Mouse (Mus musculus) limb, embryonic 11.5 days (tissue): ENCODE measurements at regions not wholly inside any gene's neighbourhood (a gene's known extent, or its start where the extent isn't known, plus 50 kb on each side); places are given as distances from the start of the nearest gene placed in this dataset.

Experiments
- ATAC-seq: fragments of 200-750 bp; cut with Nextera tagmentation; 2 replicates; pipeline ENCODE4 v1.8.0; 2017; ENCODE audit warnings: low read depth; ENCODE audit not compliant: insufficient number of reproducible peaks, low FRiP score, low TSS enrichment
- DNase-seq: peaks from one replicate; pipeline ENCODE4 v3.0.0-alpha.2; 2015; ENCODE audit warnings: low spot score
- H3K27ac ChIP-seq: fragments of 300-500 bp; sonication (generic); replicated peaks from 2 replicates; pipeline ENCODE4 v1.5.1; 2014; ENCODE audit warnings: low read depth, mild to moderate bottlenecking, low read length
- H3K27me3 ChIP-seq: fragments of 300-500 bp; sonication (generic); 2 replicates; pipeline ENCODE4 v1.6.1; 2014; ENCODE audit warnings: mild to moderate bottlenecking, low read length, mixed read lengths; ENCODE audit not compliant: control insufficient read depth, insufficient read depth
- H3K36me3 ChIP-seq: fragments of 300-500 bp; sonication (generic); 2 replicates; pipeline ENCODE4 v1.6.1; 2014; ENCODE audit warnings: mild to moderate bottlenecking, low read length, moderate library complexity, mixed read lengths; ENCODE audit not compliant: control insufficient read depth, insufficient read depth
- H3K4me1 ChIP-seq: fragments of 300-500 bp; sonication (generic); 2 replicates; pipeline ENCODE4 v1.6.1; 2014; ENCODE audit warnings: low read length, mixed read lengths; ENCODE audit not compliant: control insufficient read depth, insufficient read depth
- H3K4me2 ChIP-seq: fragments of 300-500 bp; sonication (generic); 2 replicates; pipeline ENCODE4 v1.6.1; 2014; ENCODE audit warnings: low read depth, mild to moderate bottlenecking, moderate library complexity; ENCODE audit not compliant: severe bottlenecking
- H3K4me3 ChIP-seq: fragments of 300-500 bp; sonication (generic); 2 replicates; pipeline ENCODE4 v1.5.1; 2014; ENCODE audit warnings: low read depth, low read length
- H3K9ac ChIP-seq: fragments of 300-500 bp; sonication (generic); 2 replicates; pipeline ENCODE4 v1.6.1; 2014; ENCODE audit warnings: mild to moderate bottlenecking, low read length
- H3K9me3 ChIP-seq: fragments of 300-500 bp; sonication (generic); 2 replicates; pipeline ENCODE4 v1.6.1; 2016; ENCODE audit warnings: low read length; ENCODE audit not compliant: control insufficient read depth
- WGBS: fragments of 180-500 bp; shearing (Covaris S2); extraction: QIAGEN DNeasy Blood & Tissue Kit; methylation state at CpG from one replicate; pipeline ENCODE4 v1.1.7; 2014; 5-methylcytosine and 5-hydroxymethylcytosine counted together

DNA sequence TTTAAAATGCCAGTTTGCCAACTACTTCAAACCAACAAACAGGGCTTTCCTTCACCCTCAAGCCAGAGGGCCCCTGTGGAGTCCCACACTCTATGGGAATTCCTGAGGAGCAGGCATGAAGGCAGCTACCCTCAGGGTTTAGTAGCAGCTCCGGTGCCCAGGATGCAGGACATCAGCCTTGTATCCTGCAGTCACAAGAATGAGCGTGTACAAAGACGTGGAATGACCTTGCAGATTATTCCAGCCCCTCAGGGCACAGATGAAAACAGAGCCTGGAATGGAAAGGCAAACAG, 143.2 kb upstream of the Car8 start:
- no peak for ATAC-seq
- no peak overlapping the region for H3K9ac ChIP-seq
- H3K4me3 ChIP-seq: no peak overlapping the region
- H3K27me3 ChIP-seq: no peaks in the 10 kb centered on the region
- no peaks in the 10 kb centered on the region for H3K36me3 ChIP-seq
- no peaks in the 10 kb centered on the region for H3K9me3 ChIP-seq
- H3K4me1 ChIP-seq: no peaks in the 10 kb centered on the region
- WGBS: 74% methylated on average over 3 of the region's 3 CpGs
- H3K4me2 ChIP-seq: no peak overlapping the region
- no peak overlapping the region for H3K27ac ChIP-seq
- DNase-seq: no peak

DNA sequence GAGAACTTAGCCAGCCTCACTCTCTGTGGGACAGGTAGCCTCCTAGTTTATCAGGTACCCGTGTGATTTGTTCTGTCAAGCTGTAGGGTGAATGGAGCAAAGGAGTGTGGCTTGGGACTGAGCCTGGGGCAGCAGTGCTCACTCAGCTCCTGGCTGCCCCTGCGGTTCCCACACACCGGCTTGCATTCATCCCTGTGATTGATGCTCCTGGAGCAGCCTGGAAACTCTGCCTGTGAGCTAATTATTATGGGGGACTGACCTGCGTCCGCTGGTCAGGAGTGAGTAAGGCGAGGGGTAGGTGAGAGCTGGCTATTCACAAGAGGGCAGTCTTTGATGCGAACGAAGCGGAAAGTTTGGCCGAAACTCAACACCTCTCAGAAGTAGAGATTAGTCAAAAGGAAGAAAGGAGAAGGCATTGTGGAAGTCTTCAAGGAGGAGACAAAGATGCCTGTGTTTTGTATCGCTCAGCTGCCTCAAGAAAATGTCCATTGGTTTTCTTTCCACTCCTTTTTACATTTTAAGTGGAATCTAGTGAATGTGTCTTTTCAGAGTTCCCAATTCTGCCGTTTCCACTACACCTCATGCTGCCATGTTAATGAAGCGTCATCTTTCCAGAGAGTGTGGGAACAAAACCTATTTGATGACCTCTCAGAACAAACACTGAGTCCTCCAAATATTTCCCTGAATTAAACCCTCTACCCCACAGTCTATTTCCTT, 142.7 kb upstream of the Car8 start:
- H3K36me3 ChIP-seq: no peaks in the 10 kb centered on the region
- H3K4me1 ChIP-seq: no peaks in the 10 kb centered on the region
- no peaks in the 10 kb centered on the region for H3K27me3 ChIP-seq
- no peak overlapping the region for H3K4me2 ChIP-seq
- no peak overlapping the region for H3K9ac ChIP-seq
- H3K27ac ChIP-seq: no peak overlapping the region
- no peaks in the 10 kb centered on the region for H3K9me3 ChIP-seq
- ATAC-seq (no peak), DNase-seq (peak; percentile 23)
- 33% methylated on average over 13 of the region's 13 CpGs for WGBS
- H3K4me3 ChIP-seq: no peak overlapping the region

DNA sequence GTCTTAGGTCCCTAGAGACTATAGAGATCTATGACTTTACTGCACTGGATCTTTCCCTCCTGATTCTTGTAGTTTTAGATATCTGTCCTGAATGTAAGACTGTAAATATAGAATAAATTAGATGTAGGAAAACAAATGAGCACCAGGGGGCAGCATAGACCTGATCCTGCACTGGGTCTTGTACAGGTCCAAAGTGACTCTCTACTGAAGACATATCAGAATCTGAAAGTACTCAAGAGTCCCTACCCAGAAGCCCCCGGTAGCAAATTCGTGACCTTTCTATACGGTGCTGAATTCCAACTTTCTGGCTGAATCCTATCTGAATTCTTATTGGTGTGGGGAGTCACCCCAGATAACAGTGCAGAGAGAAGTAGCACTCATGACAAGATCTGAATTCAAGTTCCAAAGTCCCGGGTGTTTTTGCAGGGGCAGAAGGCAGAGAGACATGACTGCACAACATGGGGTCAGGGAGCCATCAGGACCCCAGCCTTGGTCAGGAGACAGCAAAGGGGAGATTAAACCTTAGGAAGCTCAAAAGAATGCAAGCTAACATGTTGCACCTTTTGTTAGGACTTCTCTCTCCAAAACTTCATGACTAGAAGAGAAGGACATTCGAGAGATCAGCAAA, 142.0 kb upstream of the Car8 start:
- WGBS: 60% methylated on average over 5 of the region's 5 CpGs
- DNase-seq (peak; percentile 70), ATAC-seq (no peak)
- no peaks in the 10 kb centered on the region for H3K4me1 ChIP-seq
- no peaks in the 10 kb centered on the region for H3K27me3 ChIP-seq
- no peak overlapping the region for H3K4me2 ChIP-seq
- no peak overlapping the region for H3K9ac ChIP-seq
- no peak overlapping the region for H3K4me3 ChIP-seq
- H3K36me3 ChIP-seq: no peaks in the 10 kb centered on the region
- no peak overlapping the region for H3K27ac ChIP-seq
- H3K9me3 ChIP-seq: no peaks in the 10 kb centered on the region

DNA sequence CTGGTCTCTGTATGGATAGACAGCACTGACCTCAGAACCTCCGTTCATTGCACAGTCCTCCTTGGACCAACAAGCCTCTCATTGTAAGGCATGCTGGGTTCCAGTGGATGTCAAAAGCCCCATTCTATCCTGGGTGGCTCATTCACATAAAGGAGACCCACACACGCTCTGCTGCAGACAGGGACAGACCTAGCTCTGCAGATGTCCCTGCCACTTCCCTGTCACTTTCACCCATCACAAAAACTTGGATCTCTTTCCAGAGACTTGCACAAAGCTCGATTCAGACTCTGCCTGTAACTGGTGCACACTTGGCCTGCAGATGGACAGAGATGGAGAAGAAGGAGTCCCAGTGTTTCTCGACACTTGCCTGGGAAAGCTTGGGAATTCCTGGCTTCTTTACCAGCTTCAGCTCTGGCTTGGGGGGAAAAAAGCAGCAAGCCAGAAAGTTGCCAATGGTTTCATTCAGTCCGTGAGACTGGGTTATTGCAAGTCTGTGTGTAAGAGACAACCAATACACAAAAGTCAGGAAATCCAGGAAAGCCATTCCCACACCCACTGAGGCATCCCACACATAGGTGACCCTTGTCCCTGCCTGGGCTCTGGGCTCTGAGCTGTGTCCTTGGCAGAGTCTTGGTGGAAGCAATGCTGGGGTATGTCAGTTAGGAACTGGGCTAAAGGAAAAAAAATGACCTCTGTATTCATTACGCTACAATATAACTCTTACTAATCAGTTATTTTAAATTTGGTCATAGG, 136.1 kb upstream of the Car8 start:
- peak; percentile 6 for DNase-seq
- no peak overlapping the region for H3K9ac ChIP-seq
- H3K4me2 ChIP-seq: no peak overlapping the region
- no peaks in the 10 kb centered on the region for H3K9me3 ChIP-seq
- no peaks in the 10 kb centered on the region for H3K4me1 ChIP-seq
- ATAC-seq: no peak
- no peak overlapping the region for H3K4me3 ChIP-seq
- H3K27me3 ChIP-seq: no peaks in the 10 kb centered on the region
- WGBS: 80% methylated on average over 6 of the region's 6 CpGs
- no peaks in the 10 kb centered on the region for H3K36me3 ChIP-seq
- no peak overlapping the region for H3K27ac ChIP-seq

DNA sequence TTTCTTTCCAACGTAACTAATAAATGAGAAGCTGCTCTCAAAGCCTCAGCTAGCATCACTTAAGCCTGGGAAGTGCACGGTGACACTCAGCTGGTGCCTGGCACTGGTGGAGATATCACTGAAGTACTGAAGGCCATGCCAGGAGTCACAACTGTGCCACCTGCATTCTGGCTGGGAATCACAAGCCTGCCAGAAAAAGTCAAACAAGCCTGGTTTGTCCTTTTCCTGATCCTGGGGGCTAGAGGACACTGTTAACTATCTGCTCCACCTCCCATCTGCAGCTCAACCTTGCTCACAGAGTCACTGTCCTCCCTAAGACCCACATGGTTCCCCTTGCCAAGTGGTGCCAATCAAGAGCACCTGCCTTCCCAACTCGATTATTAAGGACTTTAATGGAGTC, 135.2 kb upstream of the Car8 start:
- no peak overlapping the region for H3K4me3 ChIP-seq
- H3K27me3 ChIP-seq: no peaks in the 10 kb centered on the region
- 85% methylated on average over 3 of the region's 3 CpGs for WGBS
- H3K36me3 ChIP-seq: no peaks in the 10 kb centered on the region
- ATAC-seq (no peak), DNase-seq (no peak)
- H3K27ac ChIP-seq: no peak overlapping the region
- H3K4me1 ChIP-seq: no peaks in the 10 kb centered on the region
- H3K4me2 ChIP-seq: no peak overlapping the region
- H3K9me3 ChIP-seq: no peaks in the 10 kb centered on the region
- H3K9ac ChIP-seq: no peak overlapping the region

DNA sequence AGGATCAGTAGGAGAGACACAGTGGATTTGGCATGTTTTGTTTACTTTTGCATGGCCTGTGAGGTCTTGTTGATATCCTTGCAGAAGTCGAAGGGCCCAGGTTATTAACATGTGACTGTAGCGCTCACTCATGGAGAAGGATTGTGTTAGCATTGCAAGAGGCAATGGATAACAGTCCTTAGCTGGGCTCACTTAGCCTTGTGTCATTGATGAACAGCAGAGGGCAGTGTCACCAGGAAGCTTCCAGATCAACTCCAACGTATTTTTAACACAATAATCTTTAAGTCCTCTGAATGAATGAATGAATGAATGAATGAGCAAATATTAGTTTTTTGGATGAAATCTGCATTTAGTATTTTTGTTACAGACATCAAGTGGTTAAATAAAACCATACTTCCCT, 133.2 kb upstream of the Car8 start:
- Histone ChIP-seq H3K9me3 (no peaks in the 10 kb centered on the region), H3K4me1 (no peaks in the 10 kb centered on the region), H3K36me3 (no peaks in the 10 kb centered on the region), H3K4me3 (no peak overlapping the region), H3K9ac (no peak overlapping the region), H3K27me3 (no peaks in the 10 kb centered on the region), H3K27ac (no peak overlapping the region), H3K4me2 (no peak overlapping the region)
- DNase-seq (peak; percentile 22), ATAC-seq (no peak)
- WGBS: 66% methylated on average over 3 of the region's 3 CpGs

DNA sequence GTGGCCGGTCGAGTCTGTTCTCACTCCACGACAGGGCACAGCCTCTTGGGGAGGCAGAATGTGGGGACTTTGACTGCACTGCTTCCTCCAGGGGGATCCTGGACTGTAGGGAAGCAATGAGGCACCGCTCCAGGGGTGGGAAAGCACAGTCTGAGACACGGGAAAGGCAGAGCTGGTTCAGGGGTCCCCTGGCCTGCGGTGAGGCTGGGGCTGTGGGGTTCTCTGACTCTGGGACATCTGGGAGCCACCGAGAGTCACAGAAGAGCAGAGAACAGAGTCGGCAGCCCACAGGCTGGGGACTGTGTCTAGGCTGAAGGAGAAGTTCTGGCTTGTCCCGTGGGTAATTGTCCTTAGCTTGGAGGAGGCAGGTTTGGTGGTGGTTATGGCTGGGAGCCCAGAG, 131.9 kb upstream of the Car8 start:
- Histone ChIP-seq H3K36me3 (no peaks in the 10 kb centered on the region), H3K4me1 (no peaks in the 10 kb centered on the region), H3K27me3 (no peaks in the 10 kb centered on the region), H3K4me2 (no peak overlapping the region), H3K4me3 (no peak overlapping the region), H3K9me3 (no peaks in the 10 kb centered on the region), H3K9ac (no peak overlapping the region), H3K27ac (no peak overlapping the region)
- DNase-seq (peak; percentile 17), ATAC-seq (no peak)
- 68% methylated on average over 9 of the region's 9 CpGs for WGBS

DNA sequence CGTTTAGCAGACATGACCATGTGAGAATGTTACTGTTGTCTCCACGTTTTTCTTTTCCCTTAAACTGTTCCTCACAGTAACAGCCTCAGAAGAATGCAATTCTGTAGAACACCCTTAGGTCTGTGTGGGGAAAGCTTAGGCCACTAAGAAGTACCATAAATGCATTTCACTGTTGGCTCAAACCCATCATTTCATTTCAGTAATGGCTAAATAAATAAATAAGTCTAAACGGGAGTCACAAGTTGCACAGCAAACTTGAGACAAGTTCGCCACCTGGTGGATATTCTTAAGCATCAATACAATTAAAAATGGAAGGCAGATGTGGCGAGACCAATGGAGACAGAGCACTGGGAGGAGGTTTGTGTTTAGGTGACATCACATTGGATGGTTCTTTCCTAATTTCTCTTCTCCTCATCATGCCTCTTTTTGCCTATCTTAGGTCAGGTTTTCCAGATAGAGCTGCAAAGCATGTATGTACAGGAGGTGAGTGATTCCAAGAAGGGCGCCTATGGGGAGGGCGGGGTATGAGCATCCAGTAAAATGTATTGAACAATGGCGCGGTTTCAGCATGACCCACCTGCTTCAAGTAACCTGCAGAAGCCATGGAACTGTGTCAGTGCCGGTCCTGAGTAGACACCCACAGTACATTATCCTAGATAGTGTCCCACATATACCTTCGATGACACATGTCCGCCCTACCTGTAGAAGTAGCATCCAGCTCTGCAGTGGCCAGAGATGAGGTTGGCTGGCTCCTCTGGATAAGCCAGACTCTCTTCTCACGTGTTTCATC, 128.8 kb upstream of the Car8 start:
- WGBS: 61% methylated on average over 13 of the region's 13 CpGs
- Histone ChIP-seq H3K4me2 (no peak overlapping the region), H3K9ac (no peak overlapping the region), H3K9me3 (no peaks in the 10 kb centered on the region), H3K36me3 (no peaks in the 10 kb centered on the region), H3K27ac (no peak overlapping the region), H3K4me1 (no peaks in the 10 kb centered on the region), H3K4me3 (no peak overlapping the region), H3K27me3 (no peaks in the 10 kb centered on the region)
- ATAC-seq: peak; percentile 50; the same call in 1 of the 2 replicates
- peak; percentile 47 for DNase-seq
